Mouse (Mus musculus): ENCODE results near the gene Timp1. TPM values are rescaled to one million over a fixed set of nuclear protein-coding genes. Genes with fewer than 3 reads are reported as not detected.

The Timp1 gene
- 51.9 and 61.8 TPM in 2 replicates for polyA plus RNA-seq (2015; fragmentation: Nextera tagmentation; extraction: Ambion mirVana)

DNA sequence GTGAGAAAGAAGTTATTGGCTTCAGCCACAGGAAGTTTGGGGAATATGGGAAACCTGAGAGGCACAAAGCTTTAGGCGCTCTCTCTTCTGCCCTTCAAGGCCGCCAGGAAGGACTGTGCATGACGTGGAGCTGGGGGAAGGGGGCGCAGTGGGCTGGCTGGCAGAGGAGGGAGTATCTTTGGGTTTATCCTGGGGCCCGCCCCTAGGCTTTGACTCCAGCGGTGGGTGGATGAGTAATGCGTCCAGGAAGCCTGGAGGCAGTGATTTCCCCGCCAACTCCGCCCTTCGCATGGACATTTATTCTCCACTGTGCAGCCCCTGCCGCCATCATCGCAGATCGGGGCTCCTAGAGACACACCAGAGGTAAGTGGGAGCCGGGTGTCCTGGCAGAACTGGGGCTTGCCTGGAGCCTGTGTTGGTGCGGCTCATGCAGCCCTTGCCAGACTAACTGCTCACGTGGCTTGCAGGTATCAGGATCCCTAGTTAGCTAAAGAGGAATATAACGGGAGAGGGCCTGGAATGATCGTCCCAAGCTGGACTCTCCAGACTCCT is at the start of gene Timp1:
Gene Timp1, plus strand, starts transcription at position 205 of the 552 bp plus-strand sequence.

DNA sequence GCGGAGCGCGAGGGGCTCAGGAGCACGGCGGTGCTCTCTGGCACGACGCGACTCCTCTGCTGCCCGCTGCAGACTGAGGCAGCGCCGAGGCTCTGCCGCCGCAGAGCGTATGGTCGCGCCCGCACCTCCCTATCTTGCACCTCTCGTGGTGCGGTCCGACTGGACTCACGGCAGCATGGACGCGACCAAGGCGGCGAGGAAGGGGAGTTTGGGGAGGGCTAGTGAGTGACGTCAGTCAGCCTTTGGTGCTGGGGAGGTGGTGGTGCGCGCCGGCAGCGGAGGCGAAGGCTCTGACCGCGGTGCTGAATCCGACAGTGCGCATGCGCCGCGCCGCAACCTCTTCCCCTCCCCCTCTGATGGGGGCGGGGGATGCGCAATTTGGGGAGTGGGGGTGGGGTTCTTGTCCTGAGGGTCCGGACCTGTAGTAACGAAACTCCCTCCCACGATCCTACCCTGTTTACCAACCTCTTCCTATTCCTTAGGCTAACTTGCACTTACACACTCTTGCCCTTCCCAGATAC is 50.9 kb downstream of the Timp1 start, which contains the start of gene Syn1:
Gene Syn1, minus strand, starts transcription at position 161 of the 521 bp plus-strand sequence.

Small RNA genes lying within 50 kb of the gene (microRNA-seq; reads per million reads assigned to microRNA genes)
- gene Gm24824 (ENCODE audit: borderline replicate concordance, insufficient number of aligned reads) (not detected), gene Mir5617 (ENCODE audit: borderline replicate concordance, insufficient number of aligned reads) (not detected)

Other genes starting within 250 kb of the Timp1 start
- gene Uba1, start 211.8 kb upstream of the Timp1 start, polyA plus RNA-seq (2015; fragmentation: Nextera tagmentation; extraction: Ambion mirVana) = 99.3 and 125 TPM in 2 replicates
- 79.5 and 107 TPM in 2 replicates for gene Cdk16, start 182.2 kb upstream of the Timp1 start, polyA plus RNA-seq (2015; fragmentation: Nextera tagmentation; extraction: Ambion mirVana)
- 21.9 and 23.3 TPM in 2 replicates for gene Usp11, start 166.3 kb upstream of the Timp1 start, polyA plus RNA-seq (2015; fragmentation: Nextera tagmentation; extraction: Ambion mirVana)
- 100 and 134 TPM in 2 replicates for gene Araf, start 72.4 kb upstream of the Timp1 start, polyA plus RNA-seq (2015; fragmentation: Nextera tagmentation; extraction: Ambion mirVana)
- 10.5 and 32.6 TPM in 2 replicates for gene Syn1, start 50.8 kb downstream of the Timp1 start, polyA plus RNA-seq (2015; fragmentation: Nextera tagmentation; extraction: Ambion mirVana)
- 18.0 and 19.7 TPM in 2 replicates for gene Cfp, start 61.4 kb downstream of the Timp1 start, polyA plus RNA-seq (2015; fragmentation: Nextera tagmentation; extraction: Ambion mirVana)
- gene Elk1, start 80.4 kb downstream of the Timp1 start, polyA plus RNA-seq (2015; fragmentation: Nextera tagmentation; extraction: Ambion mirVana) = 8.5 and 9.2 TPM in 2 replicates
- 92.3 and 95.6 TPM in 2 replicates for gene Uxt, start 91.9 kb downstream of the Timp1 start, polyA plus RNA-seq (2015; fragmentation: Nextera tagmentation; extraction: Ambion mirVana)
- gene Zfp182, start 192.2 kb downstream of the Timp1 start, polyA plus RNA-seq (2015; fragmentation: Nextera tagmentation; extraction: Ambion mirVana) = 6.3 and 6.4 TPM in 2 replicates
- not detected in 2 replicates for gene Spaca5, start 198.2 kb downstream of the Timp1 start, polyA plus RNA-seq (2015; fragmentation: Nextera tagmentation; extraction: Ambion mirVana)
- gene Zfp300, start 219.4 kb downstream of the Timp1 start, polyA plus RNA-seq (2015; fragmentation: Nextera tagmentation; extraction: Ambion mirVana) = 1.8 and 3.3 TPM in 2 replicates
- not detected in 2 replicates for gene Ssxa1, start 245.7 kb downstream of the Timp1 start, polyA plus RNA-seq (2015; fragmentation: Nextera tagmentation; extraction: Ambion mirVana)